Mouse (Mus musculus) embryonic facial prominence, embryonic 10.5 days (tissue): Measurements from ENCODE around the gene Asgr2. TPM values are rescaled to one million over a fixed set of nuclear protein-coding genes. Genes with fewer than 3 reads are reported as not detected.
"Not testable (repeated sequence)": the region's sequence is repeated elsewhere in the genome, so short reads cannot be mapped to it uniquely, and the experiment has no call there.

Experiments used
- DNase-seq: peaks from one replicate; pipeline ENCODE4 v3.0.0-alpha.2; 2017; ENCODE audit warnings: low spot score
- H3K27ac ChIP-seq: fragments of 300-500 bp; sonication (generic); replicated peaks from 2 replicates; pipeline ENCODE4 v1.5.1; 2016; ENCODE audit warnings: mild to moderate bottlenecking
- H3K27me3 ChIP-seq: fragments of 300-500 bp; sonication (generic); replicated peaks from 2 replicates; pipeline ENCODE4 v1.6.1; 2016; ENCODE audit warnings: low read depth, mild to moderate bottlenecking; ENCODE audit not compliant: poor library complexity, severe bottlenecking
- H3K36me3 ChIP-seq: fragments of 300-500 bp; sonication (generic); replicated peaks from 2 replicates; pipeline ENCODE4 v1.6.1; 2016; ENCODE audit warnings: mild to moderate bottlenecking, moderate library complexity
- H3K4me1 ChIP-seq: fragments of 300-500 bp; sonication (generic); 2 replicates; pipeline ENCODE4 v1.6.1; 2016
- H3K4me3 ChIP-seq: fragments of 300-500 bp; sonication (generic); 2 replicates; pipeline ENCODE4 v1.5.1; 2016; ENCODE audit warnings: mild to moderate bottlenecking, moderate library complexity
- H3K9me3 ChIP-seq: fragments of 300-500 bp; sonication (generic); 2 replicates; pipeline ENCODE4 v1.6.1; 2016; ENCODE audit warnings: mild to moderate bottlenecking
- WGBS: fragments of 180-500 bp; shearing (Covaris S2); methylation state at CpG from one replicate; pipeline ENCODE4 v1.1.7; 2016; 5-methylcytosine and 5-hydroxymethylcytosine counted together
- polyA plus RNA-seq: library from polyadenylated mRNA; unstranded; fragments of >200 nt; fragmentation: Nextera tagmentation; extraction: Ambion mirVana; gene quantifications from 2 replicates; pipeline ENCODE4 v1.2.1, GENCODE M21; 2016

Gene Asgr2
- polyA plus RNA-seq, 1 experiment from 2014 or later: not detected

GRCm38 (mm10) chr11:70068245-70068644 is 24.2 kb upstream of the Asgr2 start:
- 42% methylated on average over 3 of the region's 3 CpGs for WGBS
- Histone ChIP-seq H3K36me3 (no peaks in the 10 kb centered on the region), H3K27ac (no peak overlapping the region), H3K4me3 (no peak overlapping the region), H3K27me3 (no peaks in the 10 kb centered on the region), H3K9me3 (no peaks in the 10 kb centered on the region; the same call in 1 of the 2 replicates), H3K4me1 (peaks cover 12% of the 10 kb centered on the region; the same call in 1 of the 2 replicates)
- no peak for DNase-seq

DNA sequence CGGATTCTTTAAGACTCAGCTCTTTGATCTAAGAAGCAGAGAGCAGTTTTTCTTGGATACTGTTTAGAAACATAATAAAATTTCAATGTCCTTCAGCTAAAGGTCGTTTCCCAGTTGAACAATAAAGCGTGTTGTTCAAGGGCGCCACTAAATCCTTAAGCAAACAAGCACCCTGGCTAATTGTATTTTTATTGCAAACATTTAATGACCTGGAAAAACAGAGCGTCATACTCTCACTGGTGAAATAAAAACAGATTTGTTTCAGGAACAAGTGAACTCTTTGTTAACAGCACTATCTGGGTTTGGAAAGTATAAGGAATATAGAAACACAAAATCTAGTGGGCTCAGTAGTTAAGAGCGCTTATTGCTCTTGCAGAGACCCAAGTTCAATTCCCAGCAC is 22.4 kb upstream of the Asgr2 start:
- DNase-seq: no peak
- no peak overlapping the region for H3K27ac ChIP-seq
- H3K36me3 ChIP-seq: no peaks in the 10 kb centered on the region
- no peaks in the 10 kb centered on the region; the same call in 1 of the 2 replicates for H3K27me3 ChIP-seq
- peaks cover 21% of the 10 kb centered on the region; the same call in 1 of the 2 replicates for H3K4me1 ChIP-seq
- no peak overlapping the region for H3K4me3 ChIP-seq
- 61% methylated on average over 6 of the region's 6 CpGs for WGBS
- H3K9me3 ChIP-seq: no peaks in the 10 kb centered on the region

DNA sequence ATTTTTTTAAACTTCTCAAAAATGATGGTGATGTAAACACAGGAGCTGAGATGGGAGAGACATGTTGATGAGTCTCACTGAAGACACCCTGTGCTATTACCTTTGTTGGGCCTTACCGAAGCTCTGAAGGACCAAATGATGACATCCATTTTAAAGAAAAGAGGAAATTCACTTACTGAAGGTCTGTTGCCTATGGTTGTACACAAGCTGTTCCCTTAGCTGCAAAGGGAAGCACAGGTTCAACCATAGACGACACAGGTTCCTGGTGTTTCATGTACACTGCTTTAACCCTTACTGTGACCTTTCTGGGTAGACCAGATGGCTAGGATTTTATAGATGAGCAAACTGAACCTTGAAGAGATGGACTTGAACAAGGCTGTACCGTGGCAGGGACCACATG is 21.8 kb upstream of the Asgr2 start:
- DNase-seq, H3K27ac ChIP-seq, H3K4me3 ChIP-seq, H3K9me3 ChIP-seq, H3K27me3 ChIP-seq, H3K36me3 ChIP-seq: not testable (repeated sequence)
- peaks cover 21% of the 10 kb centered on the region; the same call in 1 of the 2 replicates for H3K4me1 ChIP-seq
- WGBS: 88% methylated on average over 3 of the region's 3 CpGs

DNA sequence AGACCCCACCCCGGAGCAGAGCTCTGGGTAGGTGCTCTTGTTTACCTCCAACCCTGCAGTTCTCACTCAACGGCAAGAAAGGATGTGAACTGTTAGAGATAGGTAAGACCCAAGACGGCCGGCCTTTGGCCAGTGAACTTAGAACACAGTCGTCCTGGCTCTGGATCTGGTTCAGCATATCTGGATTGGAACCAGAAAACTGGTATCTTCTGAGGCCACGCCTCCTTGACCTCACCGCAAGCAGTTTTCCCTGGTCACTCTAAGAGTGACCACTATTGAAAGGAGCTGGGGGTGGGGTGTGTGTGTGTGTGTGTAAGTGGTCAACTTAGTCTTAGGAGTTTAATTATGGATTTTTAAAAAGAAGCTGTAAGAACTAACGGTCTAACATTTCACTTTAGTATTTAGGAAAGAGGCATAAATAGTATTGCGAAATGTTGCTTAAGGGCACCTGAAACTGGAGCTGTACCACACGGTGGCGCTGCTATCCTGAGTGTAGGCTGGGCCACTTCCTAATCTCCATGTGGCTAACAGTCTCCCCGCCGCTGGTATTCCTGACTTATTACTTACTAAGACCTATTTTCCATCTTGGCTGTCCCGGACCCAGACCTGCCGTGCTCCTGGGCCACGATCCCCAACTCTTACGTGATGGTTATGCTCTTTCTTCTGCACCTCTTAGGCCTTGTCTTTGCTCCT is 17.9 kb upstream of the Asgr2 start:
- H3K36me3 ChIP-seq: no peaks in the 10 kb centered on the region
- WGBS: 38% methylated on average over 17 of the region's 17 CpGs
- H3K4me3 ChIP-seq: peak overlapping the region; percentile 23; the same call in 1 of the 2 replicates
- no peaks in the 10 kb centered on the region for H3K9me3 ChIP-seq
- H3K27me3 ChIP-seq: no peaks in the 10 kb centered on the region; the same call in 1 of the 2 replicates
- H3K4me1 ChIP-seq: peaks cover 8% of the 10 kb centered on the region; the same call in 1 of the 2 replicates
- H3K27ac ChIP-seq: no peak overlapping the region
- peak; percentile 80 for DNase-seq

DNA sequence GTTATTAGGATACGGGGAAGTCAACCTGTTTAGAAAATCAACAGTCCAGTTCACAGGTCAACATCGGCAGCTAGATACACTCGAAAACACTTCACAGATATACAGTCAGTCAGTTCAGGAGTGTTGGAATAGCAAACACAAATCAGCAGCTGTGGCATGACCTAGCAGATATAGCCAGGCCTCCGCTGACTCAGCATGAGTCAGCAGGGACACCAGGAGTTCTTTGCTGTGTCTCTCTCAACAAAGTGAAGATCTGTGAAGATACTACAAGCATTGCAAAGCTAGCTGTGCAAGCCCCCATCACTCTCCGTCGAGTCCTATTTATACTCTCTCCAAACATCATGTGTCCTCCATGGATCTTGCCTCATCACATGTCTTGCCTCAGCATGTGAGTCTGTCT is 16.9 kb upstream of the Asgr2 start:
- H3K27ac ChIP-seq: no peak overlapping the region
- H3K27me3 ChIP-seq: no peaks in the 10 kb centered on the region; the same call in 1 of the 2 replicates
- no peak for DNase-seq
- H3K9me3 ChIP-seq: no peaks in the 10 kb centered on the region
- 92% methylated on average over 6 of the region's 6 CpGs for WGBS
- peaks cover 8% of the 10 kb centered on the region; the same call in 1 of the 2 replicates for H3K4me1 ChIP-seq
- H3K36me3 ChIP-seq: no peaks in the 10 kb centered on the region
- H3K4me3 ChIP-seq: no peak overlapping the region

DNA sequence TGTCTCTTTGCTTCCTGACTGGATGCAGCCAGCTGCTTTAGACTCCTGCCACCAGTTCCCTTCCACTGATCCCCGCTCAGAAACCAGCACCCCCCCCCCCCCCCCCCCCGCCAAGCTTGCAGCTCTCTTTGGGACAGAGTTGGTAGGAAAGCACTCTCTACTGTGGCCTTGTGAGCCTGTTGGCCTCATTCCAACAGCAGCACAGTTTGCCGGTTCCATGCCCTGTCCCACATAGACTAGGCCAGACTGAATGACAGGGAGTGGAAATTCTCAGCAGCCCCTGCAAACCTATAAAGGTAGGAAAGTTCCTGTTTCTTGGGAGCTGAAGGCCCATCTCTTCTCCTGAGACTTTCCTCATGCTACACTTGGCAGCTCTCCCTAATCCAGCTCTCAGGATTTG is 15.0 kb upstream of the Asgr2 start:
- WGBS: 68% methylated on average over 3 of the region's 3 CpGs
- Histone ChIP-seq H3K4me1 (peaks cover 8% of the 10 kb centered on the region; the same call in 1 of the 2 replicates), H3K36me3 (no peaks in the 10 kb centered on the region), H3K9me3 (no peaks in the 10 kb centered on the region), H3K4me3 (no peak overlapping the region), H3K27me3 (no peaks in the 10 kb centered on the region; the same call in 1 of the 2 replicates), H3K27ac (no peak overlapping the region)
- DNase-seq: no peak

DNA sequence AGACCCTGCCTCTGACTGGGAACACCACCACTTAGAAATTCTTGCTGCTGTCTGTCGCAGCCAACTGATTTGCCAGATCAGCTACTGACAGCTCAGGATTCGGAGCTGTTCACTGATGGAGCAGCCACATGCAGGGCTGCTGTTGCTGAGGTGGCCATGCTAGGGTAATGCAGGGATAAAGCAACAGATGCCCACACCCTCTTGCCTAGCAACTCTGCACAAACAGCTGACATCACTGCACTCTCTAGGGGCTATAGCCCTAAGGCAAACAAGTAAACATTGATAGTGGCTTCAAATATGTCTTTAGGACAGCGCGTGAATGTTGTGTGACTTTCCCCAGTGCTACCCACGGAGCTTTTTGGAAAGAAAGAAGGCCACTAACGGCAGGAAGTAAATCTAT is 13.3 kb upstream of the Asgr2 start:
- Histone ChIP-seq H3K27me3 (no peaks in the 10 kb centered on the region), H3K4me3 (no peak overlapping the region), H3K4me1 (peaks cover 6% of the 10 kb centered on the region; the same call in 1 of the 2 replicates), H3K36me3 (no peaks in the 10 kb centered on the region), H3K27ac (no peak overlapping the region), H3K9me3 (no peaks in the 10 kb centered on the region)
- WGBS: 75% methylated on average over 6 of the region's 6 CpGs
- no peak for DNase-seq

DNA sequence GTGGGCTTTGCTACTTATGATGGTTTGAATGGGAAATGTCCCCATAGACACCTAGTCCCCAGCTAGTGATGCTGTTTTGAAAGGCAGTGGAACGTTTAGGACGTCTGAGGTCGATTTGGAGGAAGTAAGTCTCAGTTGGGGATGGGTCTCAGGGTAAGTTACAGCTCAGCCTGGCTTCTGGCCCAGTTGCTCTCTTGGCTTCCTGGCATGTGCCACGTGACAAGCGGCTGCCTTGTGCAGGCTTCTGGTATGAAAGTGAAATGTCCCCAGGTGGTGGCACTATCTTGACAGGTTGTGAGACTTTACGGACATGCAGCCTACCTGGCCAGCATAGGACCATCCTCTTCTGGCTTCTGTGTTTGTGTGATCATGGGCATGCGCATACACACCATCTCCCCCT is 12.5 kb upstream of the Asgr2 start:
- no peak overlapping the region for H3K27ac ChIP-seq
- H3K9me3 ChIP-seq: no peaks in the 10 kb centered on the region
- no peaks in the 10 kb centered on the region for H3K36me3 ChIP-seq
- DNase-seq: no peak
- H3K4me1 ChIP-seq: 0 out of 2 replicates have a peak, but pooled peaks cover 1% of the 10 kb centered on the region
- no peak overlapping the region for H3K4me3 ChIP-seq
- H3K27me3 ChIP-seq: no peaks in the 10 kb centered on the region
- WGBS: 85% methylated on average over 7 of the region's 7 CpGs

DNA sequence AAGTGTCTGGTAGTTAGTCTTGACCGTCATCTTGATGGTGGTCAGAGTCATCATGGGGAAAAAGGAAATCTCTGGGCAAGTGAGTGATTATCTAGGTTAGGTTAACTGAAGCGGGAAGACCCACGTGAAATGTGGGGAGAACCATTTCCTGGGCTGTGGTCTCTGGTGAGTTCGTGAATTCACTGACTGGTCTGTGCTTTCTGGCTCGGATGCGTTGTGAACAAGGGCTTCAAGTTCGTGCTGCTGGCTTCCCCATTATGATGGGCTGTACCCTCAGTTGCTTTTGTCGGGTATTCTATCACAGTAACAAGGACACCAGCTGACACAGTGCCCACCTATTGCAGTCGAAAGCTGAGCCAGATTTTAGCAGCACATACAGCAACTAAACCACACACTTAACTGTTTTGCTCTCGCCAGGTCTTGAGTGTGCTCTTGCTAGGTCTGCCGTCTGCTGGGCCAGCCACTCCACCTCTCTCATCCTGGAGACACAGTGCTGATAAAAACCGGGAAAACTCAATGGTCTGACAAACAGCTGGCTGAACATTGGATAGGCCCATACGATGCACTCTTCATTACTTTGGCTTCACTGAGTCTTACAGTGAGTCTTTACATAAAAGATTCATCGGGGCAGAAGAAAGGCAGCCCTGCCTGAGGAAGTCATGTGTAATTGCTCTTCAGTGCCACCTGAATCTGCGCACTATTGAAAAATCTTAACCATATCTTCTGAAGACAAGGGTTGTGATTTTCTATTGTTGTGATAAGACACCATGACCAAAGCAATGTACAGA is 11.4 kb upstream of the Asgr2 start:
- Histone ChIP-seq H3K4me3 (no peak overlapping the region), H3K36me3 (no peaks in the 10 kb centered on the region), H3K4me1 (no peaks in the 10 kb centered on the region), H3K9me3 (no peaks in the 10 kb centered on the region), H3K27ac (no peak overlapping the region), H3K27me3 (no peaks in the 10 kb centered on the region)
- WGBS: 90% methylated on average over 15 of the region's 15 CpGs
- no peak for DNase-seq

- no peak overlapping the region for H3K27ac ChIP-seq
- H3K9me3 ChIP-seq: no peaks in the 10 kb centered on the region
- no peak for DNase-seq
- H3K4me1 ChIP-seq: no peaks in the 10 kb centered on the region
- H3K4me3 ChIP-seq: no peak overlapping the region
- WGBS: 84% methylated on average over 8 of the region's 8 CpGs
- no peaks in the 10 kb centered on the region for H3K27me3 ChIP-seq
- H3K36me3 ChIP-seq: no peaks in the 10 kb centered on the region
Measured at GRCm38 (mm10) chr11:70084563-70084962, 7.9 kb upstream of the Asgr2 start.

DNA sequence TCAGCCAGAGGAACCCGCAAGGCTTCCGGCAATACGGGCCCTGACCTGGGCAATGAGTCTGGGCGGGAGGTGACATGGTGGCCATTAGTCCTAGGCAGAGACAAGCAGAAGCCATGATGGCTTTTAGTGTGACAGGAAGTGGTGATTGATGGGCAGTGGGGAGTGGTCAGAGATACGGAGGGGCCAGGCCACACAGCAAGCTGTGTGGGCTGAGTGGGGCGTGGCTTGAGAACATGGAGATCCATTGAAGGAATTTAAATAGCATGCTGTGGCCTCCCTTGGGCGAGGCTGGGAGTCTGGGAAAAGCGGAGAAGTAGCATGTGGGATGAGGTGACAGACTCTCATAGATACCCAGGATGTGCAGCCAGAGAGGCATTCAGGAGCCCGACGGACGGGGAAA is 5.0 kb downstream of the Asgr2 start:
- H3K4me3 ChIP-seq: no peak overlapping the region
- no peak overlapping the region for H3K27ac ChIP-seq
- DNase-seq: no peak
- no peaks in the 10 kb centered on the region for H3K27me3 ChIP-seq
- 82% methylated on average over 11 of the region's 11 CpGs for WGBS
- no peaks in the 10 kb centered on the region for H3K9me3 ChIP-seq
- H3K36me3 ChIP-seq: no peaks in the 10 kb centered on the region
- H3K4me1 ChIP-seq: peaks cover 4% of the 10 kb centered on the region; the same call in 1 of the 2 replicates

DNA sequence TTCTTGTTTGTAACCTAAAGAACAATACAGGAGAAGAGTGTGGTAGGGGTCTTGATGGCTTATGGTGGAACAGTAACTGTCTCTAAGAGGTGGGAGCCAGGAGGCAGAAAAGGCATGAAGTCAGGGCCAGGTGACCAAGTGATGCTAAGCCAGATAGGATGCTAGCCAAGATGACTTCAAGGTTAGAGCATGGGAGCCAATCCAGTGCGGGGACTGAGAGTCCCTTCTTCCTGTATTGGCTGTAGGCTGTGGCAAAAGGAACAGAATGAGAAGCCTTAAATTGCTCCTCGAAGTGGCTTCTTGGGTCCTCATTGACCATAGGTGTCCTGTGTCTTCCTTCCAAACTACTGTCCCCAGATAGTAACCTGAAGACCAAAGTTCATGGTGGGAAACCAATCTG is 6.7 kb downstream of the Asgr2 start:
- DNase-seq: no peak
- Histone ChIP-seq H3K4me3 (no peak overlapping the region), H3K27me3 (no peaks in the 10 kb centered on the region), H3K9me3 (no peaks in the 10 kb centered on the region), H3K36me3 (no peaks in the 10 kb centered on the region), H3K4me1 (peaks cover 4% of the 10 kb centered on the region; the same call in 1 of the 2 replicates), H3K27ac (no peak overlapping the region)
- WGBS: 86% methylated on average over 2 of the region's 2 CpGs

GRCm38 (mm10) chr11:70099809-70100208 is 7.4 kb downstream of the Asgr2 start:
- H3K27ac ChIP-seq: no peak overlapping the region
- H3K27me3 ChIP-seq: no peaks in the 10 kb centered on the region
- H3K36me3 ChIP-seq: no peaks in the 10 kb centered on the region
- no peak for DNase-seq
- WGBS: 79% methylated on average over 2 of the region's 2 CpGs
- H3K4me1 ChIP-seq: peaks cover 4% of the 10 kb centered on the region; the same call in 1 of the 2 replicates
- no peaks in the 10 kb centered on the region for H3K9me3 ChIP-seq
- H3K4me3 ChIP-seq: no peak overlapping the region
